Mouse (Mus musculus): ENCODE data around the gene Neurog3. TPM values are rescaled to one million over a fixed set of nuclear protein-coding genes. Genes with fewer than 3 reads are reported as not detected.

Gene Neurog3
- polyA plus RNA-seq, 1 experiment from 2014 or later: 5.2 TPM

- ATAC-seq (ENCODE audit: insufficient read depth, low FRiP score): peak; percentile 43; the same call in 1 of the 2 replicates
- Histone ChIP-seq H3K27me3 (ENCODE audit: control insufficient read depth, insufficient read depth, low read length) (0 out of 2 replicates have a peak, but pooled peaks cover 7% of the 10 kb centered on the region), H3K4me3 (replicated peaks; ENCODE audit: low read length) (no peak overlapping the region), H3K9me3 (replicated peaks; ENCODE audit: control insufficient read depth, low read length) (no peaks in the 10 kb centered on the region), H3K9ac (ENCODE audit: low read length) (no peak overlapping the region), H3K36me3 (ENCODE audit: control insufficient read depth, insufficient read depth, low read length) (no peaks in the 10 kb centered on the region), H3K27ac (ENCODE audit: low read length) (no peak overlapping the region), H3K4me1 (ENCODE audit: control insufficient read depth, insufficient read depth, low read length) (no peaks in the 10 kb centered on the region), H3K4me2 (ENCODE audit: low read depth, low read length) (no peak overlapping the region)
- 13% methylated on average over 7 of the region's 7 CpGs for WGBS
Observed at GRCm38 (mm10) chr10:62101504-62102439, 31.1 kb upstream of the Neurog3 start.

- Histone ChIP-seq H3K4me3 (replicated peaks; ENCODE audit: low read length) (no peak overlapping the region), H3K9me3 (replicated peaks; ENCODE audit: control insufficient read depth, low read length) (no peaks in the 10 kb centered on the region), H3K9ac (ENCODE audit: low read length) (no peak overlapping the region), H3K36me3 (ENCODE audit: control insufficient read depth, insufficient read depth, low read length) (no peaks in the 10 kb centered on the region), H3K27ac (ENCODE audit: low read length) (no peak overlapping the region), H3K27me3 (ENCODE audit: control insufficient read depth, insufficient read depth, low read length) (peaks cover 10% of the 10 kb centered on the region; the same call in 1 of the 2 replicates), H3K4me1 (ENCODE audit: control insufficient read depth, insufficient read depth, low read length) (no peaks in the 10 kb centered on the region), H3K4me2 (ENCODE audit: low read depth, low read length) (no peak overlapping the region)
- WGBS: 24% methylated on average over 7 of the region's 7 CpGs
- no peak for ATAC-seq (ENCODE audit: insufficient read depth, low FRiP score)
Observed at GRCm38 (mm10) chr10:62104835-62105576, 27.9 kb upstream of the Neurog3 start.

GRCm38 (mm10) chr10:62107048-62107447 is 25.8 kb upstream of the Neurog3 start:
- H3K9me3 ChIP-seq (replicated peaks; ENCODE audit: control insufficient read depth, low read length): no peaks in the 10 kb centered on the region
- no peaks in the 10 kb centered on the region for H3K36me3 ChIP-seq (ENCODE audit: control insufficient read depth, insufficient read depth, low read length)
- H3K4me2 ChIP-seq (ENCODE audit: low read depth, low read length): no peak overlapping the region
- no peak overlapping the region for H3K9ac ChIP-seq (ENCODE audit: low read length)
- WGBS: 73% methylated on average over 9 of the region's 9 CpGs
- no peak overlapping the region for H3K4me3 ChIP-seq (replicated peaks; ENCODE audit: low read length)
- no peak for ATAC-seq (ENCODE audit: insufficient read depth, low FRiP score)
- no peak overlapping the region for H3K27ac ChIP-seq (ENCODE audit: low read length)
- H3K4me1 ChIP-seq (ENCODE audit: control insufficient read depth, insufficient read depth, low read length): 0 out of 2 replicates have a peak, but pooled peaks cover 4% of the 10 kb centered on the region
- H3K27me3 ChIP-seq (ENCODE audit: control insufficient read depth, insufficient read depth, low read length): peaks cover 10% of the 10 kb centered on the region; the same call in 1 of the 2 replicates

GRCm38 (mm10) chr10:62110504-62111206 is 22.2 kb upstream of the Neurog3 start:
- Histone ChIP-seq H3K4me1 (ENCODE audit: control insufficient read depth, insufficient read depth, low read length) (0 out of 2 replicates have a peak, but pooled peaks cover 4% of the 10 kb centered on the region), H3K4me3 (replicated peaks; ENCODE audit: low read length) (peak overlapping the region; percentile 68), H3K9ac (ENCODE audit: low read length) (peak overlapping the region; percentile 84), H3K4me2 (ENCODE audit: low read depth, low read length) (peak overlapping the region; percentile 82), H3K27me3 (ENCODE audit: control insufficient read depth, insufficient read depth, low read length) (peaks cover 3% of the 10 kb centered on the region; the same call in 1 of the 2 replicates), H3K27ac (ENCODE audit: low read length) (no peak overlapping the region), H3K9me3 (replicated peaks; ENCODE audit: control insufficient read depth, low read length) (no peaks in the 10 kb centered on the region), H3K36me3 (ENCODE audit: control insufficient read depth, insufficient read depth, low read length) (no peaks in the 10 kb centered on the region)
- WGBS: 1% methylated on average over 57 of the region's 57 CpGs
- peak; percentile 82 for ATAC-seq (ENCODE audit: insufficient read depth, low FRiP score)

GRCm38 (mm10) chr10:62111207-62111576 is 21.7 kb upstream of the Neurog3 start:
- Histone ChIP-seq H3K9me3 (replicated peaks; ENCODE audit: control insufficient read depth, low read length) (no peaks in the 10 kb centered on the region), H3K36me3 (ENCODE audit: control insufficient read depth, insufficient read depth, low read length) (no peaks in the 10 kb centered on the region), H3K4me2 (ENCODE audit: low read depth, low read length) (peak overlapping the region; percentile 82), H3K27me3 (ENCODE audit: control insufficient read depth, insufficient read depth, low read length) (peaks cover 3% of the 10 kb centered on the region; the same call in 1 of the 2 replicates), H3K9ac (ENCODE audit: low read length) (peak overlapping the region; percentile 84), H3K4me3 (replicated peaks; ENCODE audit: low read length) (peak overlapping the region; percentile 68), H3K27ac (ENCODE audit: low read length) (no peak overlapping the region), H3K4me1 (ENCODE audit: control insufficient read depth, insufficient read depth, low read length) (0 out of 2 replicates have a peak, but pooled peaks cover 4% of the 10 kb centered on the region)
- ATAC-seq (ENCODE audit: insufficient read depth, low FRiP score): no peak
- WGBS: 35% methylated on average over 6 of the region's 6 CpGs

GRCm38 (mm10) chr10:62113865-62114647 is 18.8 kb upstream of the Neurog3 start:
- Histone ChIP-seq H3K4me3 (replicated peaks; ENCODE audit: low read length) (no peak overlapping the region), H3K4me1 (ENCODE audit: control insufficient read depth, insufficient read depth, low read length) (0 out of 2 replicates have a peak, but pooled peaks cover 4% of the 10 kb centered on the region), H3K4me2 (ENCODE audit: low read depth, low read length) (no peak overlapping the region), H3K27ac (ENCODE audit: low read length) (no peak overlapping the region), H3K9me3 (replicated peaks; ENCODE audit: control insufficient read depth, low read length) (no peaks in the 10 kb centered on the region), H3K9ac (ENCODE audit: low read length) (no peak overlapping the region), H3K36me3 (ENCODE audit: control insufficient read depth, insufficient read depth, low read length) (no peaks in the 10 kb centered on the region), H3K27me3 (ENCODE audit: control insufficient read depth, insufficient read depth, low read length) (no peaks in the 10 kb centered on the region; the same call in 1 of the 2 replicates)
- no peak for ATAC-seq (ENCODE audit: insufficient read depth, low FRiP score)
- 77% methylated on average over 9 of the region's 9 CpGs for WGBS

GRCm38 (mm10) chr10:62127137-62127536 is 5.8 kb upstream of the Neurog3 start:
- H3K4me1 ChIP-seq (ENCODE audit: control insufficient read depth, insufficient read depth, low read length): no peaks in the 10 kb centered on the region
- no peak overlapping the region for H3K27ac ChIP-seq (ENCODE audit: low read length)
- no peak overlapping the region for H3K4me3 ChIP-seq (replicated peaks; ENCODE audit: low read length)
- peaks cover 52% of the 10 kb centered on the region for H3K27me3 ChIP-seq (ENCODE audit: control insufficient read depth, insufficient read depth, low read length)
- no peaks in the 10 kb centered on the region for H3K9me3 ChIP-seq (replicated peaks; ENCODE audit: control insufficient read depth, low read length)
- WGBS: 39% methylated on average over 6 of the region's 6 CpGs
- H3K36me3 ChIP-seq (ENCODE audit: control insufficient read depth, insufficient read depth, low read length): no peaks in the 10 kb centered on the region
- no peak for ATAC-seq (ENCODE audit: insufficient read depth, low FRiP score)
- no peak overlapping the region for H3K9ac ChIP-seq (ENCODE audit: low read length)
- H3K4me2 ChIP-seq (ENCODE audit: low read depth, low read length): no peak overlapping the region

GRCm38 (mm10) chr10:62127711-62128231 is 5.1 kb upstream of the Neurog3 start:
- H3K9me3 ChIP-seq (replicated peaks; ENCODE audit: control insufficient read depth, low read length): no peaks in the 10 kb centered on the region
- no peaks in the 10 kb centered on the region for H3K36me3 ChIP-seq (ENCODE audit: control insufficient read depth, insufficient read depth, low read length)
- H3K27me3 ChIP-seq (ENCODE audit: control insufficient read depth, insufficient read depth, low read length): peaks cover 58% of the 10 kb centered on the region
- H3K4me3 ChIP-seq (replicated peaks; ENCODE audit: low read length): no peak overlapping the region
- no peak overlapping the region for H3K4me2 ChIP-seq (ENCODE audit: low read depth, low read length)
- peaks cover 3% of the 10 kb centered on the region; the same call in 1 of the 2 replicates for H3K4me1 ChIP-seq (ENCODE audit: control insufficient read depth, insufficient read depth, low read length)
- H3K9ac ChIP-seq (ENCODE audit: low read length): no peak overlapping the region
- no peak overlapping the region for H3K27ac ChIP-seq (ENCODE audit: low read length)
- 40% methylated on average over 21 of the region's 21 CpGs for WGBS
- no peak for ATAC-seq (ENCODE audit: insufficient read depth, low FRiP score)
